Mouse (Mus musculus) hindbrain, embryonic 16.5 days (tissue): ENCODE measurements around the gene Elp5. TPM values are rescaled to one million over a fixed set of nuclear protein-coding genes. Genes with fewer than 3 reads are reported as not detected.

Experiments
- ATAC-seq: fragments of 200-750 bp; cut with Nextera tagmentation; 2 replicates; pipeline ENCODE4 v1.8.0; 2017; ENCODE audit warnings: moderate TSS enrichment, moderate library complexity
- H3K27ac ChIP-seq: fragments of 300-500 bp; sonication (generic); 2 replicates; pipeline ENCODE4 v1.5.1; 2014; ENCODE audit warnings: low read depth, mild to moderate bottlenecking, control low read depth, low read length, moderate library complexity
- H3K27me3 ChIP-seq: fragments of 300-500 bp; sonication (generic); replicated peaks from 2 replicates; pipeline ENCODE4 v1.6.1; 2014; ENCODE audit warnings: low read length; ENCODE audit not compliant: control insufficient read depth, insufficient read depth
- H3K36me3 ChIP-seq: fragments of 300-500 bp; sonication (generic); 2 replicates; pipeline ENCODE4 v1.6.1; 2014; ENCODE audit warnings: mild to moderate bottlenecking, low read length, moderate library complexity, mixed read lengths; ENCODE audit not compliant: control insufficient read depth, insufficient read depth
- H3K4me1 ChIP-seq: fragments of 300-500 bp; sonication (generic); 2 replicates; pipeline ENCODE4 v1.6.1; 2014; ENCODE audit warnings: low read depth, low read length; ENCODE audit not compliant: control insufficient read depth, insufficient read depth
- H3K4me2 ChIP-seq: fragments of 300-500 bp; sonication (generic); 2 replicates; pipeline ENCODE4 v1.6.1; 2014; ENCODE audit warnings: mild to moderate bottlenecking, low read length, control low read depth, moderate library complexity
- H3K4me3 ChIP-seq: fragments of 300-500 bp; sonication (generic); 2 replicates; pipeline ENCODE4 v1.5.1; 2014; ENCODE audit warnings: mild to moderate bottlenecking, low read length, control low read depth, moderate library complexity
- H3K9ac ChIP-seq: fragments of 300-500 bp; sonication (generic); 2 replicates; pipeline ENCODE4 v1.6.1; 2014; ENCODE audit warnings: low read depth, mild to moderate bottlenecking, control low read depth, low read length, moderate library complexity
- H3K9me3 ChIP-seq: fragments of 300-500 bp; sonication (generic); 2 replicates; pipeline ENCODE4 v1.6.1; 2014; ENCODE audit warnings: mild to moderate bottlenecking, low read length, moderate library complexity; ENCODE audit not compliant: control insufficient read depth
- WGBS: fragments of 180-500 bp; shearing (Covaris S2); extraction: QIAGEN DNeasy Blood & Tissue Kit; methylation state at CpG from one replicate; pipeline ENCODE4 v1.1.7; 2014; 5-methylcytosine and 5-hydroxymethylcytosine counted together
- polyA plus RNA-seq: library from polyadenylated mRNA; unstranded; fragments of >200 nt; fragmentation: Nextera tagmentation; extraction: Ambion mirVana; gene quantifications from 2 replicates; pipeline ENCODE4 v1.2.1, GENCODE M21; 2015

The Elp5 gene
- polyA plus RNA-seq, 1 experiment from 2014 or later, result 188 TPM

DNA sequence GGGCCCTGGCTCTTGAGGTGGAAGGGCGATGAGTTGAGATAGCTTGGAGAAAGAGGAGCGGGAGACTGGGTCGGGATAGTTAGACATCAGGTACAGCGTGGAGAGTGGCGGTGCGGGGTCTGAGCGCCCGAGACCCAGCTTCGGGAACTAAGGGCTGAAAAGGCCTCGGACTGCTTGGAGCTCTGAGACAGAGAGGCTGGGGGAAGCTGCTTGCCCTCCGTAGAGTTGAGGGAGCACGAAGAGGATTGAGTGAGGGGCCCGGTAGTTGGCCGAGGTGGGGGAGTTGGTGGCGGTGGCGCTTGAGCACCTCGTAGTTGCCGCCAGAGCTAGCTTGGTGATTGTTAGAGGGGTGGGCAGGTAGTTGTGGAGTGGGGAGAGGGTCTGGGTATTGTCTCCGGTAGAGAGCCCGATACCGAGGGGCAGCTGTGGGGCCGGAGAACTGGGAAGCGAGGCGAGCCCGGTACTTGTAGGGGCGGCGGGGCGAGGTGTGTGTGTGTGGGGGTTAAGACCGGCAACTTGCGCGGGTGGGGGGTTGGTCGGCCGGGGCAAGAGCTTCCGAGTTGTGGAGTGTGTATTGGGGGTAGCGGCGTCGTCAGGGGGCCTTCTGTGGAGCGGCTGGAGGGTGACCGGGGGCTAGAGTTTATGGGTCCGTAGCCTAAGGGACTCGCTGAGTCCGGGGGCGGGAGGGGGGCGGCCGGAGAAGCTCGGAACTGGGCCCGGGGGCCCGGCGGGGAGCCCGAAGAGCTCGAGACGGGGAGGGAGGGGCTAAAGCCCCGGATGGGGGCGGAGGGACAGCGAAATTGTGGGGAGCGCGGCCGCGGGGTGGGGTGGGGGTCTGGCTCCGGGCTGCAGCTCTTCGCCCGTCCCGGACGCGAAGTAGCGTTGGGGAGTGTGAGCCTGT, 14.1 kb upstream of the Elp5 start:
- peak overlapping the region; percentile 94 for H3K9ac ChIP-seq
- under 1% methylated on average over 55 of the region's 66 CpGs for WGBS
- H3K9me3 ChIP-seq, result no peaks in the 10 kb centered on the region
- peaks cover 22% of the 10 kb centered on the region for H3K4me1 ChIP-seq
- H3K27ac ChIP-seq, result peak overlapping the region; percentile 96
- H3K4me3 ChIP-seq, result peak overlapping the region; percentile 92
- ATAC-seq, result 0 out of 2 replicates have a peak, but pooled peaks have one; percentile 0
- H3K4me2 ChIP-seq, result peak overlapping the region; percentile 76
- no peaks in the 10 kb centered on the region for H3K27me3 ChIP-seq
- peaks cover 28% of the 10 kb centered on the region for H3K36me3 ChIP-seq

DNA sequence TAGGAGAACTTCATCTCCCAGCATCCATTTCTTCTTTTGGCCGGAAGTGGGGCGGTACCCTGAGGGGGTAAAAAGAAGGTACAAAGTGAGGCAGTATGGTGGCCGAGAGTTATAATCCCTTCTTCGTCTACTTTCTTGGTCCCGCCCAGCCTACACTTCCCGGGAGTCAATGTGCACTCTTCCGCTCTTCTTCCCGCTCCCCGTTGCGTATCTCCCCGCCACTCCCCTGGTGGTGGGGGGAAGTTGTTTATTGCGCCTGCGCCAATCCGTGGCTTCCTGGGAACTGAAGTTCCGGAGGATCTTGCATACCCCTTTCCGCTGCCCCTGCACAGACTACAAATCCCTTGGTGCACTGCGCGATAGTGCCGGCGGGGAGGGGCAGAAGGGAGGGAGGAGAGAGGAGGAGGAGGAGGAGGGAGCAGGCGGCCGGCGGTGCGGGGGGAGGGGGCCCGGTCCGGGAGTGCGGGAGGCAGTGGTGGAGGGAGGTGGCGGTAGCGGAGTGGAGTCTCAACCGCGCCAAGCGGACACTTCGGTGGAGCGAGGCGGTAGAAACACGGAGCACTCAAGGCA, 13.2 kb upstream of the Elp5 start, which contains the start of gene Phf23:
Phf23 (plus strand) TSS at position 387 of the 570 bp plus-strand sequence.
- peaks cover 28% of the 10 kb centered on the region for H3K36me3 ChIP-seq
- H3K27me3 ChIP-seq, result no peaks in the 10 kb centered on the region
- under 1% methylated on average over 36 of the region's 36 CpGs for WGBS
- H3K4me2 ChIP-seq, result peak within 1 kb of the TSS; percentile 76
- ATAC-seq, result peak; percentile 85
- peaks cover 21% of the 10 kb centered on the region for H3K4me1 ChIP-seq
- H3K4me3 ChIP-seq, result peak within 1 kb of the TSS; percentile 92
- H3K9ac ChIP-seq, result peak within 1 kb of the TSS; percentile 94
- H3K9me3 ChIP-seq, result no peaks in the 10 kb centered on the region
- H3K27ac ChIP-seq, result peak within 1 kb of the TSS; percentile 96

DNA sequence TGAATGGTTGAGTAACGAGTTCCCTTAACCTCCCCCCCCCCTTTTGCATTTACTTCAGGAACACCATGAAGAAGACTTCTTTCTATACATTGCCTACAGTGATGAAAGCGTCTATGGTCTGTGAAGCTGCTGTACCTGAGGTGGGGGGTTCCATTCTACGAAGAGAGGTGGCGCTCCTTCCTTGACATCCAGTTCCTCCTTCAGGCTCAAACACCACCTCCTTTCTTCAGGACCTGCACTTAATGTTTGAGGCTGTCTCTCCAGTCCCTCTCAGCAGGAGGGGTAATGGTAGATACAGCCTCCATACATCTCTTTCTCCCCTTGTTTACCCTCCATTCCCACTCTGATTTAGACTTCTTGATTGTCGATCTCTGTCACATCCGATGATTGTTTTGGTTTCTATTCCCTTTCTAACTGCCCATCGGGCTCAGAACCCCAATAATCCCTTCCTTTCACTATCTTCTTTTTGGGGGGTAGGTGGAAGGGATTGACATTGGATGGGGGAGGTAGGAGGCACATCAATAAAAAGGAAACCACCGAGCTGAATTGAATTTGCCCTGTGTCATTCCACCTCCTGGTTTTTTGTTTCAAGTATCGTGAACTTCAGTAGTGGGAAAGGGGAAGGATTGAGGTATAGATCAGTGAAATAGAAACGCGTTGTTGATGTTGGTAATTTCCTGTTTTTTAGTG, 12.2 kb upstream of the Elp5 start:
- 87% methylated on average over 11 of the region's 11 CpGs for WGBS
- no peak for ATAC-seq
- H3K36me3 ChIP-seq, result peaks cover 32% of the 10 kb centered on the region
- no peaks in the 10 kb centered on the region for H3K27me3 ChIP-seq
- H3K9ac ChIP-seq, result no peak overlapping the region
- no peak overlapping the region for H3K27ac ChIP-seq
- no peak overlapping the region for H3K4me3 ChIP-seq
- H3K4me1 ChIP-seq, result peaks cover 22% of the 10 kb centered on the region
- H3K9me3 ChIP-seq, result no peaks in the 10 kb centered on the region
- no peak overlapping the region for H3K4me2 ChIP-seq

DNA sequence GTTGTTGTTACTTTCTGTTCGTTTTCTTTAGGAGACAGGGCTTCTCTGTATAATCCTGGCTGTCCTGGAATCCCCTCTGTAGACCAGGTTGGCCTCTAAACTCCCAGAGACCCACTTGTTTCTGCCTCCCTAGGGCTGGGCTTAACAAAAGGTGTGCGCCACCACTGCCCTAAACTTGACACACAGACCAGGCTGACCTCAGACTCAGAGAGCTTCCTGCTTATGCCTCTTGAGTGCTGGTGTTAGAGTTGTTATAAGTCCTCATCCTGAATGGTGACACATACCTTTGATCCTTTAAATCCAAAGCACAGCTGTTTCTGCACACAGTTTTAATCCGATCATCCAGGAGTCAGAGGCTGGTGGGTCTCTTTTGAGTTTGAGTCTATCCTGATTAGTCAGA, 10.6 kb upstream of the Elp5 start:
- H3K27ac ChIP-seq, result no peak overlapping the region

DNA sequence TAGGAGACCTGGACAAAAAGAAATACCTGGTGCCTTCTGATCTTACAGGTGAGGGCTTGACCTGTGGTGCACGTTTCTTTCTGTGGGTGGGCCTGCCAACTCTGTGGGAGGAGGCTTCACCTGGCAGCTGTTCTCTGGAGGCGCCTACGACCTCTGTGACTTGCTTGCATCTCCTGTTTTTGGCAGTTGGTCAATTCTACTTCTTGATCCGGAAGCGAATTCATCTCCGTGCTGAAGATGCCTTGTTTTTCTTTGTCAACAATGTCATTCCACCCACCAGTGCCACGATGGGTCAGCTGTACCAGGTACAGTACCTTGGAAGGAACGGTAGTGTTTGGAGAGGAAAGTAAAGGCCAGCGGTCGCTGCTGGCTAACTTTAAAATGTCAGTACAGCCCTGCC, 10.1 kb upstream of the Elp5 start:
- WGBS, result 81% methylated on average over 10 of the region's 10 CpGs
- ATAC-seq, result no peak
- H3K27ac ChIP-seq, result no peak overlapping the region

More for the DNA sequence above, 10.6 kb upstream of the Elp5 start:
- H3K4me3 ChIP-seq, result no peak overlapping the region
- ATAC-seq, result no peak
- WGBS, result 91% methylated on average over 3 of the region's 3 CpGs
- H3K36me3 ChIP-seq, result peaks cover 31% of the 10 kb centered on the region
- peaks cover 19% of the 10 kb centered on the region for H3K4me1 ChIP-seq
- H3K9me3 ChIP-seq, result no peaks in the 10 kb centered on the region
- H3K9ac ChIP-seq, result no peak overlapping the region; the same call in 1 of the 2 replicates
- no peaks in the 10 kb centered on the region for H3K27me3 ChIP-seq
- H3K4me2 ChIP-seq, result peak overlapping the region; percentile 89

DNA sequence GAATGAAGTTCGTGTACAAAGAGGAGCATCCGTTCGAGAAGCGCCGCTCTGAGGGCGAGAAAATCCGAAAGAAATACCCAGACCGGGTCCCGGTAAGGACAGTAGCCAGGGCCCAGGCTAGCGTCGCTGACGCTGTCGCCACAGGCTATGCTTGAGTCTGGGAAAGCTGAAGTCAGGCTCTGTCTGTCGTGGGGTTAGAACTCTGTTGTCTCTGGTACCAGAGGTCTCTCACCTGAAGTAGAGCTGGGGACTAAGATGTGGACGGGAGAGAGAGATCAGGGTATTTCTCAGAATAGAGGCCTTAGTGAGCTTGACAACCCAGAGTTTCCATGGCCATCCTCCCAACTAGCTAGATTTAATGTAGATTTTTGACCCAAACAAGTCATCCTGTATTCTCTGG, 9.4 kb upstream of the Elp5 start:
- peak overlapping the region; percentile 89 for H3K4me2 ChIP-seq
- peak overlapping the region; percentile 95 for H3K9ac ChIP-seq
- peak; percentile 24 for ATAC-seq
- WGBS, result 2% methylated on average over 15 of the region's 15 CpGs
- H3K9me3 ChIP-seq, result no peaks in the 10 kb centered on the region
- peak overlapping the region; percentile 83 for H3K4me3 ChIP-seq
- H3K36me3 ChIP-seq, result peaks cover 35% of the 10 kb centered on the region
- H3K27ac ChIP-seq, result peak overlapping the region; percentile 96
- H3K4me1 ChIP-seq, result peaks cover 12% of the 10 kb centered on the region
- H3K27me3 ChIP-seq, result no peaks in the 10 kb centered on the region

More for the DNA sequence above, 10.1 kb upstream of the Elp5 start:
- H3K4me1 ChIP-seq, result peaks cover 14% of the 10 kb centered on the region
- H3K9ac ChIP-seq, result peak overlapping the region; percentile 50
- H3K27me3 ChIP-seq, result no peaks in the 10 kb centered on the region
- peaks cover 34% of the 10 kb centered on the region for H3K36me3 ChIP-seq
- H3K4me3 ChIP-seq, result peak overlapping the region; percentile 83
- H3K4me2 ChIP-seq, result peak overlapping the region; percentile 89
- H3K9me3 ChIP-seq, result no peaks in the 10 kb centered on the region

DNA sequence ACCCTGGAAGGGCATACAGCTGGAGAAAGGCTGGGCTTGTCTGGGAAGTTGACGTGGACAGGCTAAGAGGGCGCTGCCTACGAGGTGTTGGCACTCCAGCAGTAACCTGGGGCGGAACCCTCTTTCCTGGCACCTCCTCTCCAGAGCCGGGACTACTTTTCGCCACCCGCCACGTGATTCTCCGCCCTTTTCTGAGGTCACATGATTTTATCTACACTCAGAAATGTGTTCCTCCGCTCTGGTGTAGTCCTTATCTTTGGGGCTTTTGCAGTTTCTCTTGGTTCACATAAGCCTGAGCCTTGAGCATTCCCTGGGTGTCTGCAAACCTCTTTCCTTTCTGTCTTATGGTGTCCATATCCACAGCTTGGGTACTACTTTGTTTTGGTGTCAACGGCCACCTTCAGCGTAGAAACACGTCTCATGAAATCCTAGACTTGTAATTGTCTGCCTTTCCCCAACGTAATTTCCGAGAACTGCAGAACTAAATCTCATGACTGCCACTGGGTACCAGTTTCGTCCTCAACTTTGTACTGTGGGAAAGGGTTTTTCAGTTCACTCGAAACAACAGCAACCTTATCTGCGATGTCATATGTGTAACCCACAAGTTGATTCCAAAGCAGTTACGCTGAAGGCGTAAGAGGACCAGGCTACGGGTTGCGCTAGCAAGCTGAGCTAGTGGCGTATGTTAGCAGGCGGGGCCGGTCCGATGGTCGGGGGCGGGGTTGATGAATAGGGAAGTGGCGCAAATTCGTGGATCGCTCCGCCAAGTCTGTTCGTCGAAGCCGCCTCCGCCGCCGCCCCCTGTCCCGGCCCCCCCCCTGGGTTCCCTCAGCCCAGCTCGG, 8.8 kb upstream of the Elp5 start, which contains the start of gene Gabarap:
Gabarap (plus strand) TSS at position 294 of the 842 bp plus-strand sequence.
- Histone ChIP-seq H3K36me3 (peaks cover 37% of the 10 kb centered on the region), H3K4me3 (peak within 1 kb of the TSS; percentile 83), H3K27me3 (no peaks in the 10 kb centered on the region), H3K4me2 (peak within 1 kb of the TSS; percentile 89), H3K9ac (peak within 1 kb of the TSS; percentile 95), H3K27ac (peak within 1 kb of the TSS; percentile 96), H3K9me3 (no peaks in the 10 kb centered on the region), H3K4me1 (peaks cover 12% of the 10 kb centered on the region)
- ATAC-seq, result peak; percentile 74
- WGBS, result under 1% methylated on average over 40 of the region's 40 CpGs

DNA sequence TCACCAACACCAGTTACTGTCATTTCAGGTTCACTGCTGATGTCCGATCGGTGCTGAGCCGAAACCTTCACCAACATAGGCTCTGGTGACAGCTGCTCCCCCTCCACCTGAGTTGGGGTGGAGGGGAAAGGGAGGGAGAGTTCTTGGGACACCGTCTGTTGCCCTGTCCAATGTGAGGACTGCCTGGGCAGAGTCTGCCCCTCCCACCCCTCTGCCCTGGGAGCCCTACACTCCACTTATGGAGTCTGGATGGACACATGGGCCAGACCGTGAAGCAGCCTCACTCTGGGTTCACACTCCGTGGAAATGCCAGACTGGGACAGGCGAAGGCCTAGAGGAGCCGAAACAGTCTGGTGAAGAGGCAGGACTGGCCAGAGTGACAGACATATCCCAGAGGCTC, 7.6 kb upstream of the Elp5 start:
- Histone ChIP-seq H3K9me3 (no peaks in the 10 kb centered on the region), H3K9ac (no peak overlapping the region), H3K27me3 (no peaks in the 10 kb centered on the region), H3K4me2 (no peak overlapping the region), H3K4me1 (peaks cover 12% of the 10 kb centered on the region), H3K36me3 (peaks cover 45% of the 10 kb centered on the region), H3K27ac (no peak overlapping the region), H3K4me3 (no peak overlapping the region)
- 0 out of 2 replicates have a peak, but pooled peaks have one; percentile 5 for ATAC-seq
- WGBS, result 90% methylated on average over 8 of the region's 8 CpGs
